Comparison of ENCODE assay signal across 8 mouse cellular contexts in genomic region chr1:92473165-92474041, GRCm38 (mm10). TPM values are rescaled to one million over a fixed set of nuclear protein-coding genes. Genes with fewer than 3 reads are reported as not detected.
A peak's percentile ranks its signal among the peaks of the same experiment; 100 is the strongest.
DNase-seq lines count a peak whose midpoint lies in the region; ATAC-seq lines count a peak whose summit lies in the region.

TSS of gene Ndufa10 (minus strand) at chr1:92473860.

- H3K9me3 ChIP-seq in hindbrain, embryonic 11.5 days (ENCODE audit: control insufficient read depth, low read length): no peaks in the 10 kb centered on the region

- no peak within 1 kb of the TSS for H3K27ac ChIP-seq in hindbrain, embryonic 11.5 days (ENCODE audit: low read depth, low read length)

- H3K9ac ChIP-seq in hindbrain, embryonic 11.5 days (ENCODE audit: low read depth, low read length): peak within 1 kb of the TSS; percentile 94

- peak within 1 kb of the TSS; percentile 92 for H3K4me3 ChIP-seq in hindbrain, embryonic 11.5 days (ENCODE audit: low read depth, low read length)

- H3K4me2 ChIP-seq in hindbrain, embryonic 11.5 days (replicated peaks; ENCODE audit: low read depth, low read length): peak within 1 kb of the TSS; percentile 85

- peak; percentile 94 for ATAC-seq in hindbrain, embryonic 11.5 days (ENCODE audit: low FRiP score)

- H3K36me3 ChIP-seq in hindbrain, embryonic 11.5 days (ENCODE audit: control insufficient read depth, insufficient read depth, low read length): 0 out of 2 replicates have a peak, but pooled peaks cover 4% of the 10 kb centered on the region

- 0 out of 2 replicates have a peak, but pooled peaks cover 2% of the 10 kb centered on the region for H3K4me1 ChIP-seq in hindbrain, embryonic 11.5 days (replicated peaks; ENCODE audit: control insufficient read depth, insufficient read depth, low read length)

- under 1% methylated on average over 66 of the region's 67 CpGs for WGBS in hindbrain, embryonic 11.5 days

- no peaks in the 10 kb centered on the region for H3K27me3 ChIP-seq in hindbrain, embryonic 11.5 days (ENCODE audit: control insufficient read depth, insufficient read depth, low read length)

- DNase-seq in Muller cell, postnatal 12 days (ENCODE audit: inconsistent ontology term): peak; percentile 96
- peak; percentile 91 for DNase-seq in cerebellum, adult 9-11 months
- peak; percentile 72 to 96 for DNase-seq in frontal cortex, adult 2 months (ENCODE audit: extremely low spot score in 1 of 2, low spot score in 1 of 2)
- DNase-seq in hindbrain, embryonic 11.5 days (ENCODE audit: low spot score): peak; percentile 97
- DNase-seq in layer of hippocampus, postnatal 10 days (ENCODE audit: low spot score in 2 of 2): peak; percentile 96
- peak; percentile 95 for DNase-seq in lung, postnatal 10 days
- peak; percentile 93 for DNase-seq in ovary, postnatal 36 days (ENCODE audit: low spot score)
- peak; percentile 96 for DNase-seq in thymus, postnatal 25 days

RNA-seq across cellular contexts. Expression of gene Ndufa10, which starts in this region (rescaled TPM):
- polyA plus RNA-seq in frontal cortex, adult 2 months (2012; rRNA removed): 167 and 182 TPM in 2 replicates
- polyA plus RNA-seq in hindbrain, embryonic 11.5 days (2014; fragmentation: Nextera tagmentation; extraction: Ambion mirVana): 287 and 289 TPM in 2 replicates
- 100 to 1,000 TPM; 190 to 257 TPM for total RNA-seq in layer of hippocampus, postnatal 10 days (2021)
